Mouse (Mus musculus): ENCODE measurements around the gene Fkbp11.

DNA sequence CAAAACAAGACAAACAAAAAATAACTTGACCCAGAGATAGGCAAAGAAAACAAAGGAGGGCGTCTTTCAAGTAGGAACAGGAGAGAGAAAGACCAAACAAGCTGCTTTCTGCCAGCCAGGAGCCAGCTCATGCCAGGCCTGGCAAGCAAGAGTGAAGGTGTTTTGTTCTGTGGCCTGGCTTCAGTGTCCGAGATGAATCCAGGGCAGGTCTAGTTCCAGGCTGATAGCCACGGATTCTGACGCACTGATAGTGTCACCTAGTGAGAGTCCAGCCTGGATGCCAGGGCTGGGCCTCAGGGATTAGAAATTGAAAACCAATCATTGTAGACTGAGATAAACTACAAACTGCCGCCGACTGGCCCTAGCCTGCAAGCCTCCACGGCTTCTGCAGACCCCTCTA is 50.0 kb downstream of the Fkbp11 start:
- TF ChIP-seq GATA1 (IDR thresholded peaks at IDR 0.05; ENCODE audit: borderline replicate concordance, low read length) (no peak), FLI1 (IDR thresholded peaks at IDR 0.05; ENCODE audit: low read length) (no peak)
